In genomic region chr9:111070546-111070961, GRCm38 (mm10) we compare ENCODE assay signal across 9 mouse cellular contexts. TPM values are rescaled to one million over a fixed set of nuclear protein-coding genes. Genes with fewer than 3 reads are reported as not detected.
DNase-seq lines count a peak whose midpoint lies in the region; ATAC-seq and TF ChIP-seq lines count a peak whose summit lies in the region.
"Had no signal": no experiment of that assay in that cellular context is flagged by ENCODE, and none has a peak within 500 bp of the region (broad histone marks: within the 10 kb centered on the region; RNA-seq: fewer than 3 reads in every experiment).

No protein-coding gene starts in this region.

- WGBS in hindbrain, embryonic 11.5 days = 46% methylated on average over 4 of the region's 4 CpGs
- 45% methylated on average over 4 of the region's 4 CpGs for WGBS in hindbrain, embryonic 14.5 days
- WGBS in heart, embryonic 15.5 days = 28% methylated on average over 4 of the region's 4 CpGs
- WGBS in limb, embryonic 13.5 days = 17% methylated on average over 4 of the region's 4 CpGs

- no peak for TF ChIP-seq EP300 in CH12.LX (IDR thresholded peaks at IDR 0.05; ENCODE audit: low read length)

- H3K9me3 ChIP-seq in hindbrain, embryonic 11.5 days (ENCODE audit: control insufficient read depth, low read length) = no peaks in the 10 kb centered on the region
- peaks cover 15% of the 10 kb centered on the region; the same call in 1 of the 2 replicates for H3K9me3 ChIP-seq in hindbrain, embryonic 14.5 days (ENCODE audit: control insufficient read depth, low read length)
- peaks cover 9% of the 10 kb centered on the region for H3K9me3 ChIP-seq in CH12.LX (replicated peaks; ENCODE audit: low read length)
- H3K9me3 ChIP-seq in heart, embryonic 15.5 days (replicated peaks) = 0 out of 2 replicates have a peak, but pooled peaks cover 7% of the 10 kb centered on the region
- H3K9me3 ChIP-seq in limb, embryonic 13.5 days = peaks cover 11% of the 10 kb centered on the region

- no peak for TF ChIP-seq POLR2A in CH12.LX (IDR thresholded peaks at IDR 0.05; ENCODE audit: low read depth, low read length)
- no peak for TF ChIP-seq POLR2A in brain, embryonic 14.5 days (IDR thresholded peaks at IDR 0.05; ENCODE audit: borderline replicate concordance, extremely low read depth, insufficient read depth, insufficient read length, poor library complexity, severe bottlenecking)

- H3K4me2 ChIP-seq in hindbrain, embryonic 11.5 days (replicated peaks; ENCODE audit: low read depth, low read length) = no peak overlapping the region
- no peak overlapping the region for H3K4me2 ChIP-seq in hindbrain, embryonic 14.5 days (replicated peaks)
- H3K4me2 ChIP-seq in CH12.LX (ENCODE audit: insufficient read depth, low read depth, poor library complexity, severe bottlenecking) = no peak overlapping the region
- no peak overlapping the region for H3K4me2 ChIP-seq in heart, embryonic 15.5 days
- no peak overlapping the region for H3K4me2 ChIP-seq in limb, embryonic 13.5 days (replicated peaks)
- H3K4me2 ChIP-seq: embryonic facial prominence, embryonic 13.5 days had no signal

- no peak overlapping the region for H3K27ac ChIP-seq in hindbrain, embryonic 11.5 days (ENCODE audit: low read depth, low read length)
- H3K27ac ChIP-seq in hindbrain, embryonic 14.5 days = no peak overlapping the region
- H3K27ac ChIP-seq in CH12.LX (ENCODE audit: insufficient read depth, low read depth) = no peak overlapping the region
- H3K27ac ChIP-seq in heart, embryonic 15.5 days = no peak overlapping the region
- no peak overlapping the region for H3K27ac ChIP-seq in limb, embryonic 13.5 days
- H3K27ac ChIP-seq: embryonic facial prominence, embryonic 13.5 days had no signal

- H3K4me1 ChIP-seq in hindbrain, embryonic 11.5 days (replicated peaks; ENCODE audit: control insufficient read depth, insufficient read depth, low read length) = no peaks in the 10 kb centered on the region
- H3K4me1 ChIP-seq in hindbrain, embryonic 14.5 days (replicated peaks; ENCODE audit: control insufficient read depth, insufficient read depth, low read length) = no peaks in the 10 kb centered on the region
- peaks cover 2 to 17% of the 10 kb centered on the region in 2 experiments; a peak in 3 of 4 replicates for H3K4me1 ChIP-seq in CH12.LX (ENCODE audit: control insufficient read depth in 1 of 2, insufficient read depth in 2 of 2)
- H3K4me1 ChIP-seq in heart, embryonic 15.5 days (replicated peaks) = no peaks in the 10 kb centered on the region
- H3K4me1 ChIP-seq in limb, embryonic 13.5 days = peaks cover 12% of the 10 kb centered on the region

- in situ Hi-C loops in CH12.LX (cut with MboI; ENCODE audit: low pct_ligation_motif_present, low pct_unique_long_range_greater_than_20kb, low sequenced_read_pairs) = no loop called here

- peak; percentile 76 for DNase-seq in hindbrain, embryonic 11.5 days (ENCODE audit: low spot score)
- no peak for DNase-seq in hindbrain, embryonic 14.5 days (ENCODE audit: low spot score)
- DNase-seq in CH12.LX (ENCODE audit: extremely low read depth) = peak; percentile 63
- peak; percentile 17 for DNase-seq in brain, embryonic 14.5 days (ENCODE audit: low read depth)
- DNase-seq in natural killer cell, adult 2 months (ENCODE audit: low spot score in 2 of 2) = peak; percentile 55 to 63
- no peak for DNase-seq in cerebellum, adult 18-20 months

- dilution Hi-C loops in CH12.LX (cut with MboI; ENCODE audit: extremely low pct_ligation_motif_present, extremely low pct_unique_long_range_greater_than_20kb, low sequenced_read_pairs) = no loop called here

- TF ChIP-seq RAD21 in CH12.LX (IDR thresholded peaks at IDR 0.05; ENCODE audit: low read depth, low read length) = peak; percentile 62

- no peaks in the 10 kb centered on the region for H3K36me3 ChIP-seq in hindbrain, embryonic 11.5 days (ENCODE audit: control insufficient read depth, insufficient read depth, low read length)
- H3K36me3 ChIP-seq in hindbrain, embryonic 14.5 days (replicated peaks; ENCODE audit: control insufficient read depth, insufficient read depth) = no peaks in the 10 kb centered on the region
- no peaks in the 10 kb centered on the region for H3K36me3 ChIP-seq in CH12.LX (replicated peaks in 1 of 2; ENCODE audit: control insufficient read depth in 1 of 2, insufficient read depth in 1 of 2, low read length in 1 of 2)
- H3K36me3 ChIP-seq in heart, embryonic 15.5 days = no peaks in the 10 kb centered on the region
- no peaks in the 10 kb centered on the region for H3K36me3 ChIP-seq in limb, embryonic 13.5 days
- H3K36me3 ChIP-seq: embryonic facial prominence, embryonic 13.5 days had no signal

- no peak overlapping the region for H3K4me3 ChIP-seq in hindbrain, embryonic 11.5 days (ENCODE audit: low read depth, low read length)
- H3K4me3 ChIP-seq in hindbrain, embryonic 14.5 days (replicated peaks; ENCODE audit: low read length) = no peak overlapping the region
- H3K4me3 ChIP-seq in CH12.LX (replicated peaks in 1 of 3; ENCODE audit: low read depth in 2 of 3, low read length in 2 of 3, poor library complexity in 1 of 3) = no peak overlapping the region
- no peak overlapping the region for H3K4me3 ChIP-seq in heart, embryonic 15.5 days
- H3K4me3 ChIP-seq in limb, embryonic 13.5 days = no peak overlapping the region
- H3K4me3 ChIP-seq: embryonic facial prominence, embryonic 13.5 days had no signal

- no peaks in the 10 kb centered on the region for H3K79me2 ChIP-seq in CH12.LX (replicated peaks; ENCODE audit: control insufficient read depth, extremely low read depth, insufficient read depth, poor library complexity, severe bottlenecking)

- no peak for ATAC-seq in hindbrain, embryonic 11.5 days (ENCODE audit: low FRiP score)
- no peak for ATAC-seq in hindbrain, embryonic 14.5 days (ENCODE audit: low FRiP score)
- peak; percentile 43; the same call in 1 of the 2 replicates for ATAC-seq in heart, embryonic 15.5 days (replicated peaks; ENCODE audit: insufficient number of reproducible peaks, insufficient read depth, low FRiP score, low read depth)
- peak; percentile 69 for ATAC-seq in limb, embryonic 13.5 days (ENCODE audit: low FRiP score, low read depth)

- peak; percentile 78 to 88 for TF ChIP-seq CTCF in CH12.LX (conservative IDR thresholded peaks at IDR 0.05 in 1 of 2, IDR thresholded peaks at IDR 0.05 in 1 of 2; ENCODE audit: low read depth in 2 of 2, low read length in 2 of 2)
- peak; percentile 58; the same call in 1 of the 2 replicates for TF ChIP-seq CTCF in brain, embryonic 14.5 days (IDR thresholded peaks at IDR 0.05; ENCODE audit: borderline replicate concordance, extremely low read depth, insufficient read depth, insufficient read length)

- H3K27me3 ChIP-seq in hindbrain, embryonic 11.5 days (ENCODE audit: control insufficient read depth, insufficient read depth, low read length) = no peaks in the 10 kb centered on the region
- no peaks in the 10 kb centered on the region for H3K27me3 ChIP-seq in hindbrain, embryonic 14.5 days (ENCODE audit: control insufficient read depth, insufficient read depth, low read length)
- no peaks in the 10 kb centered on the region for H3K27me3 ChIP-seq in CH12.LX (replicated peaks)
- no peaks in the 10 kb centered on the region for H3K27me3 ChIP-seq in heart, embryonic 15.5 days
- no peaks in the 10 kb centered on the region for H3K27me3 ChIP-seq in limb, embryonic 13.5 days
- H3K27me3 ChIP-seq: embryonic facial prominence, embryonic 13.5 days had no signal

- no peak overlapping the region for H3K9ac ChIP-seq in hindbrain, embryonic 11.5 days (ENCODE audit: low read depth, low read length)
- H3K9ac ChIP-seq in hindbrain, embryonic 14.5 days = no peak overlapping the region
- H3K9ac ChIP-seq in CH12.LX (ENCODE audit: insufficient read depth, low read depth) = no peak overlapping the region
- no peak overlapping the region for H3K9ac ChIP-seq in heart, embryonic 15.5 days
- no peak overlapping the region for H3K9ac ChIP-seq in limb, embryonic 13.5 days
- H3K9ac ChIP-seq: embryonic facial prominence, embryonic 13.5 days had no signal

TF ChIP-seq in CH12.LX, 34 proteins besides CTCF, POLR2A, EP300 and RAD21 (continues in another document):
- TF ChIP-seq HCFC1 (IDR thresholded peaks at IDR 0.05; ENCODE audit: low read depth, low read length) (no peak), SMC3 (IDR thresholded peaks at IDR 0.05; ENCODE audit: low read depth, low read length) (peak; percentile 75), JUND (conservative IDR thresholded peaks at IDR 0.05; ENCODE audit: low read depth, low read length) (0 out of 2 replicates have a peak, but pooled peaks have one; percentile 28), TBP (conservative IDR thresholded peaks at IDR 0.05; ENCODE audit: low read depth, low read length) (no peak)

RNA-seq across cellular contexts. Expression of gene Ccrl2, which starts 13.2 kb away (rescaled TPM):
- 0.68 and 1.7 TPM in 2 replicates for polyA plus RNA-seq in hindbrain, embryonic 11.5 days (2014; fragmentation: Nextera tagmentation; extraction: Ambion mirVana)
- polyA plus RNA-seq in hindbrain, embryonic 14.5 days (2014; fragmentation: Nextera tagmentation; extraction: Ambion mirVana) = 0.97 and 1.3 TPM in 2 replicates
- total RNA-seq in CH12.LX (2012; rRNA removed) (5.2 and 13.0 TPM in 2 replicates), CH12.LX (2014; rRNA removed) (7.9 and 9.0 TPM in 2 replicates)
- 4.0 and 5.3 TPM in 2 replicates for polyA plus RNA-seq in CH12.LX (2012; ENCODE audit: insufficient read length, low read depth)
- 1.1 TPM in 2 replicates for polyA plus RNA-seq in brain, embryonic 14.5 days (2012; rRNA removed)
- polyA plus RNA-seq in heart, embryonic 15.5 days (2015; fragmentation: Nextera tagmentation; extraction: Ambion mirVana) = 3.9 and 5.2 TPM in 2 replicates
- 0.33 and 0.68 TPM in 2 replicates for polyA plus RNA-seq in limb, embryonic 13.5 days (2015; fragmentation: Nextera tagmentation; extraction: Ambion mirVana)

RNA-seq across cellular contexts. Expression of gene Lrrfip2, which starts 46.8 kb away (rescaled TPM):
- 52.2 and 57.4 TPM in 2 replicates for polyA plus RNA-seq in hindbrain, embryonic 11.5 days (2014; fragmentation: Nextera tagmentation; extraction: Ambion mirVana)
- 40.5 and 48.7 TPM in 2 replicates for polyA plus RNA-seq in hindbrain, embryonic 14.5 days (2014; fragmentation: Nextera tagmentation; extraction: Ambion mirVana)
- total RNA-seq in CH12.LX (2012; rRNA removed) (22.4 and 25.2 TPM in 2 replicates), CH12.LX (2014; rRNA removed) (16.6 and 22.9 TPM in 2 replicates)
- 30.9 and 38.7 TPM in 2 replicates for polyA plus RNA-seq in CH12.LX (2012; ENCODE audit: insufficient read length, low read depth)
- 32.9 and 41.3 TPM in 2 replicates for polyA plus RNA-seq in brain, embryonic 14.5 days (2012; rRNA removed)
- 64.2 and 64.9 TPM in 2 replicates for polyA plus RNA-seq in heart, embryonic 15.5 days (2015; fragmentation: Nextera tagmentation; extraction: Ambion mirVana)
- 37.2 and 39.8 TPM in 2 replicates for polyA plus RNA-seq in limb, embryonic 13.5 days (2015; fragmentation: Nextera tagmentation; extraction: Ambion mirVana)

RNA-seq across cellular contexts. Expression of gene Ltf, which starts 51.5 kb away (rescaled TPM):
- 0.95 TPM in 1 of 2 replicates, not detected in the other for polyA plus RNA-seq in hindbrain, embryonic 11.5 days (2014; fragmentation: Nextera tagmentation; extraction: Ambion mirVana)
- 1.1 and 1.7 TPM in 2 replicates for polyA plus RNA-seq in hindbrain, embryonic 14.5 days (2014; fragmentation: Nextera tagmentation; extraction: Ambion mirVana)
- total RNA-seq in CH12.LX (2012; rRNA removed) = 0.04 TPM in 1 of 2 replicates, not detected in the other
- 0.08 and 0.31 TPM in 2 replicates for total RNA-seq in CH12.LX (2014; rRNA removed)
- 0.50 TPM in 1 of 2 replicates, not detected in the other for polyA plus RNA-seq in CH12.LX (2012; ENCODE audit: insufficient read length, low read depth)
- polyA plus RNA-seq in brain, embryonic 14.5 days (2012; rRNA removed) = 0.53 and 0.68 TPM in 2 replicates
- polyA plus RNA-seq in heart, embryonic 15.5 days (2015; fragmentation: Nextera tagmentation; extraction: Ambion mirVana) = 1.9 and 2.2 TPM in 2 replicates
- 0.69 and 0.73 TPM in 2 replicates for polyA plus RNA-seq in limb, embryonic 13.5 days (2015; fragmentation: Nextera tagmentation; extraction: Ambion mirVana)

Comparison
In these comparisons a context has a peak if more than half of its experiments do, and no peak if none do; other contexts are left out.
1. DNase-seq: peak in hindbrain, embryonic 11.5 days (single experiment), CH12.LX (single experiment), brain, embryonic 14.5 days (single experiment) and natural killer cell, adult 2 months (2 of 2); none in hindbrain, embryonic 14.5 days (single experiment) and cerebellum, adult 18-20 months (0 of 2).
2. ATAC-seq: peak in heart, embryonic 15.5 days (single experiment) and limb, embryonic 13.5 days (single experiment); none in hindbrain, embryonic 11.5 days (single experiment) and hindbrain, embryonic 14.5 days (single experiment).